Mouse (Mus musculus) midbrain, embryonic 10.5 days (tissue): ENCODE data around the gene Catsperd. TPM values are rescaled to one million over a fixed set of nuclear protein-coding genes. Genes with fewer than 3 reads are reported as not detected.

Experiments used
- DNase-seq: peaks from one replicate; pipeline ENCODE4 v3.0.0-alpha.2; 2017; ENCODE audit warnings: low spot score
- H3K27ac ChIP-seq: fragments of 300-500 bp; sonication (generic); replicated peaks from 2 replicates; pipeline ENCODE4 v1.5.1; 2016; ENCODE audit warnings: mild to moderate bottlenecking
- H3K27me3 ChIP-seq: fragments of 300-500 bp; sonication (generic); 2 replicates; pipeline ENCODE4 v1.6.1; 2016; ENCODE audit warnings: low read depth, mild to moderate bottlenecking; ENCODE audit not compliant: poor library complexity, severe bottlenecking
- H3K36me3 ChIP-seq: fragments of 300-500 bp; sonication (generic); 2 replicates; pipeline ENCODE4 v1.6.1; 2016; ENCODE audit warnings: mild to moderate bottlenecking, moderate library complexity
- H3K4me1 ChIP-seq: fragments of 300-500 bp; sonication (generic); 2 replicates; pipeline ENCODE4 v1.6.1; 2016
- H3K4me3 ChIP-seq: fragments of 300-500 bp; sonication (generic); 2 replicates; pipeline ENCODE4 v1.5.1; 2016; ENCODE audit warnings: mild to moderate bottlenecking, moderate library complexity
- H3K9me3 ChIP-seq: fragments of 300-500 bp; sonication (generic); replicated peaks from 2 replicates; pipeline ENCODE4 v1.6.1; 2016; ENCODE audit warnings: mild to moderate bottlenecking
- WGBS: fragments of 180-500 bp; shearing (Covaris S2); methylation state at CpG from one replicate; pipeline ENCODE4 v1.1.7; 2016; 5-methylcytosine and 5-hydroxymethylcytosine counted together
- polyA plus RNA-seq: library from polyadenylated mRNA; unstranded; fragments of >200 nt; fragmentation: Nextera tagmentation; extraction: Ambion mirVana; gene quantifications from 2 replicates; pipeline ENCODE4 v1.2.1, GENCODE M21; 2016

The Catsperd gene
- 0.61 and 0.79 TPM in 2 replicates for polyA plus RNA-seq

- Histone ChIP-seq H3K27me3 (no peaks in the 10 kb centered on the region), H3K36me3 (peaks cover 27% of the 10 kb centered on the region), H3K4me3 (peak within 1 kb of the TSS; percentile 83), H3K27ac (peak within 1 kb of the TSS; percentile 90), H3K4me1 (peaks cover 26% of the 10 kb centered on the region), H3K9me3 (no peaks in the 10 kb centered on the region)
- 10% methylated on average over 26 of the region's 26 CpGs for WGBS
- DNase-seq = no peak
Measured at GRCm38 (mm10) chr17:56627530-56628277, at the start of gene Catsperd. TSS of gene Catsperd (plus strand) at chr17:56628143.

GRCm38 (mm10) chr17:56583071-56583470 lies 44.9 kb upstream of the Catsperd start:
- no peak for DNase-seq
- Histone ChIP-seq H3K27ac (peak overlapping the region; percentile 96), H3K4me1 (peaks cover 49% of the 10 kb centered on the region)

GRCm38 (mm10) chr17:56583611-56584256 lies 44.2 kb upstream of the Catsperd start:
- WGBS = 5% methylated on average over 33 of the region's 33 CpGs
- peaks cover 70% of the 10 kb centered on the region for H3K36me3 ChIP-seq

More at GRCm38 (mm10) chr17:56583071-56583470, 44.9 kb upstream of the Catsperd start:
- H3K9me3 ChIP-seq = no peaks in the 10 kb centered on the region
- peaks cover 70% of the 10 kb centered on the region for H3K36me3 ChIP-seq
- peak overlapping the region; percentile 94 for H3K4me3 ChIP-seq
- WGBS = 74% methylated on average over 1 of the region's 1 CpGs
- no peaks in the 10 kb centered on the region for H3K27me3 ChIP-seq

GRCm38 (mm10) chr17:56584257-56585130 lies 43.4 kb upstream of the Catsperd start, which contains the start of the genes Safb2 and Safb:
TSS of gene Safb2 (minus strand) at chr17:56584585.
TSS of gene Safb (plus strand) at chr17:56584825.
- Histone ChIP-seq H3K27ac (peak within 1 kb of the TSS; percentile 96), H3K27me3 (no peaks in the 10 kb centered on the region), H3K4me3 (peak within 1 kb of the TSS; percentile 94), H3K9me3 (no peaks in the 10 kb centered on the region), H3K4me1 (peaks cover 55% of the 10 kb centered on the region), H3K36me3 (peaks cover 70% of the 10 kb centered on the region)
- under 1% methylated on average over 100 of the region's 101 CpGs for WGBS
- DNase-seq = peak; percentile 100

More at GRCm38 (mm10) chr17:56583611-56584256, 44.2 kb upstream of the Catsperd start:
- no peaks in the 10 kb centered on the region for H3K9me3 ChIP-seq
- no peaks in the 10 kb centered on the region for H3K27me3 ChIP-seq
- no peak for DNase-seq
- peak overlapping the region; percentile 94 for H3K4me3 ChIP-seq
- peaks cover 55% of the 10 kb centered on the region for H3K4me1 ChIP-seq
- peak overlapping the region; percentile 96 for H3K27ac ChIP-seq

GRCm38 (mm10) chr17:56585171-56585821 lies 42.6 kb upstream of the Catsperd start:
- no peaks in the 10 kb centered on the region for H3K27me3 ChIP-seq
- H3K9me3 ChIP-seq = no peaks in the 10 kb centered on the region
- H3K4me3 ChIP-seq = peak overlapping the region; percentile 94
- H3K4me1 ChIP-seq = peaks cover 55% of the 10 kb centered on the region
- H3K27ac ChIP-seq = peak overlapping the region; percentile 96
- H3K36me3 ChIP-seq = peaks cover 70% of the 10 kb centered on the region
- DNase-seq = peak; percentile 61
- under 1% methylated on average over 61 of the region's 61 CpGs for WGBS

- H3K36me3 ChIP-seq = peaks cover 70% of the 10 kb centered on the region
Measured at GRCm38 (mm10) chr17:56587773-56588172, 40.2 kb upstream of the Catsperd start.

GRCm38 (mm10) chr17:56588921-56589320 lies 39.0 kb upstream of the Catsperd start:
- no peaks in the 10 kb centered on the region for H3K27me3 ChIP-seq
- H3K4me3 ChIP-seq = peak overlapping the region; percentile 7; the same call in 1 of the 2 replicates
- peaks cover 30% of the 10 kb centered on the region for H3K4me1 ChIP-seq
- H3K27ac ChIP-seq = no peak overlapping the region
- 95% methylated on average over 4 of the region's 4 CpGs for WGBS
- no peak for DNase-seq
- peaks cover 78% of the 10 kb centered on the region for H3K36me3 ChIP-seq
- no peaks in the 10 kb centered on the region for H3K9me3 ChIP-seq

More at GRCm38 (mm10) chr17:56587773-56588172, 40.2 kb upstream of the Catsperd start:
- 90% methylated on average over 1 of the region's 1 CpGs for WGBS
- Histone ChIP-seq H3K4me3 (peak overlapping the region; percentile 22), H3K27me3 (no peaks in the 10 kb centered on the region), H3K9me3 (no peaks in the 10 kb centered on the region), H3K4me1 (peaks cover 40% of the 10 kb centered on the region), H3K27ac (no peak overlapping the region)
- no peak for DNase-seq

GRCm38 (mm10) chr17:56592553-56592952 lies 35.4 kb upstream of the Catsperd start:
- no peak overlapping the region for H3K27ac ChIP-seq
- H3K27me3 ChIP-seq = no peaks in the 10 kb centered on the region
- H3K4me1 ChIP-seq = peaks cover 11% of the 10 kb centered on the region
- H3K36me3 ChIP-seq = peaks cover 100% of the 10 kb centered on the region
- no peaks in the 10 kb centered on the region for H3K9me3 ChIP-seq
- no peak for DNase-seq
- no peak overlapping the region for H3K4me3 ChIP-seq

- WGBS = 94% methylated on average over 8 of the region's 8 CpGs
- Histone ChIP-seq H3K27me3 (no peaks in the 10 kb centered on the region), H3K4me3 (no peak overlapping the region), H3K4me1 (peaks cover under 1% of the 10 kb centered on the region; the same call in 1 of the 2 replicates), H3K36me3 (peaks cover 97% of the 10 kb centered on the region), H3K9me3 (no peaks in the 10 kb centered on the region), H3K27ac (no peak overlapping the region)
- no peak for DNase-seq
Measured at GRCm38 (mm10) chr17:56593527-56594271, 34.2 kb upstream of the Catsperd start.

GRCm38 (mm10) chr17:56603186-56604069 lies 24.5 kb upstream of the Catsperd start:
- H3K9me3 ChIP-seq = no peaks in the 10 kb centered on the region
- no peaks in the 10 kb centered on the region for H3K27me3 ChIP-seq
- H3K4me1 ChIP-seq = peaks cover 8% of the 10 kb centered on the region
- H3K36me3 ChIP-seq = peaks cover 94% of the 10 kb centered on the region
- no peak for DNase-seq
- H3K27ac ChIP-seq = no peak overlapping the region
- no peak overlapping the region for H3K4me3 ChIP-seq
- 96% methylated on average over 28 of the region's 28 CpGs for WGBS

- Histone ChIP-seq H3K27me3 (no peaks in the 10 kb centered on the region), H3K4me3 (no peak overlapping the region), H3K36me3 (peaks cover 91% of the 10 kb centered on the region), H3K27ac (no peak overlapping the region), H3K4me1 (peaks cover 14% of the 10 kb centered on the region), H3K9me3 (no peaks in the 10 kb centered on the region)
- WGBS = 90% methylated on average over 9 of the region's 9 CpGs
- DNase-seq = no peak
Measured at GRCm38 (mm10) chr17:56604070-56604380, 23.9 kb upstream of the Catsperd start.
